Mouse (Mus musculus) T-helper 2 cell (primary cell): ENCODE results near the gene Cbx8.

Source experiments
- in situ Hi-C: fragments of 300-600 bp; cut with MboI, MseI; formaldehyde crosslinking; loops from one replicate; pipeline ENCODE4 v1.15.1; 2025; ENCODE audit warnings: high pct_unique_total_duplicates

Cbx8 gene

GRCm38 (mm10) chr11:119040600-119041324, at the start of gene Cbx8:
TSS of gene Cbx8 (minus strand) at chr11:119040969.
- in situ Hi-C loops = no loop called here

GRCm38 (mm10) chr11:119090076-119090960, 49.5 kb upstream of the Cbx8 start:
- in situ Hi-C loops = loop anchor here (5.0 kb wide), 1 partner anchor 37 kb away; no protein-coding TSS in a partner anchor

GRCm38 (mm10) chr11:119089235-119090075, 48.7 kb upstream of the Cbx8 start:
- in situ Hi-C loops = loop anchor here (5.0 kb wide), 2 partner anchors 37 to 38 kb away; no protein-coding TSS in a partner anchor

- in situ Hi-C loops = loop anchor here (5.0 kb wide), 1 partner anchor 36 kb away; no protein-coding TSS in a partner anchor
Observed at GRCm38 (mm10) chr11:119088391-119089234, 47.8 kb upstream of the Cbx8 start.

- in situ Hi-C loops = loop anchor here (5.0 kb wide), 1 partner anchor 35 kb away; no protein-coding TSS in a partner anchor
Observed at GRCm38 (mm10) chr11:119087301-119088082, 46.7 kb upstream of the Cbx8 start.

GRCm38 (mm10) chr11:119086144-119086971, 45.6 kb upstream of the Cbx8 start, which contains the start of gene Cbx4:
TSS of gene Cbx4 (minus strand) at chr11:119086221.
- in situ Hi-C loops = loop anchor here (5.0 kb wide), 1 partner anchor 34 kb away; no protein-coding TSS in a partner anchor

- in situ Hi-C loops = loop anchor here (5.0 kb wide), 1 partner anchor 33 kb away; no protein-coding TSS in a partner anchor
Observed at GRCm38 (mm10) chr11:119085279-119086062, 44.7 kb upstream of the Cbx8 start.

GRCm38 (mm10) chr11:119084446-119085278, 43.9 kb upstream of the Cbx8 start:
- in situ Hi-C loops = loop anchor here (5.0 kb wide), 1 partner anchor 32 kb away; no protein-coding TSS in a partner anchor

GRCm38 (mm10) chr11:119083724-119084445, 43.1 kb upstream of the Cbx8 start:
- in situ Hi-C loops = no loop called here

- in situ Hi-C loops = no loop called here
Observed at GRCm38 (mm10) chr11:119082638-119083599, 42.1 kb upstream of the Cbx8 start.

- in situ Hi-C loops = no loop called here
Observed at GRCm38 (mm10) chr11:119081839-119082637, 41.3 kb upstream of the Cbx8 start.

- in situ Hi-C loops = no loop called here
Observed at GRCm38 (mm10) chr11:119081148-119081838, 40.5 kb upstream of the Cbx8 start.

GRCm38 (mm10) chr11:119080461-119081147, 39.8 kb upstream of the Cbx8 start:
- in situ Hi-C loops = no loop called here
